Mouse (Mus musculus): Measurements from ENCODE around the gene Hist1h3g. TPM values are rescaled to one million over a fixed set of nuclear protein-coding genes. Genes with fewer than 3 reads are reported as not detected.
"Not testable (repeated sequence)": the region's sequence is repeated elsewhere in the genome, so short reads cannot be mapped to it uniquely, and the experiment has no call there.

Hist1h3g gene
- total RNA-seq, 2 experiments from 2014 or later: 2.0 to 3.9 TPM

DNA sequence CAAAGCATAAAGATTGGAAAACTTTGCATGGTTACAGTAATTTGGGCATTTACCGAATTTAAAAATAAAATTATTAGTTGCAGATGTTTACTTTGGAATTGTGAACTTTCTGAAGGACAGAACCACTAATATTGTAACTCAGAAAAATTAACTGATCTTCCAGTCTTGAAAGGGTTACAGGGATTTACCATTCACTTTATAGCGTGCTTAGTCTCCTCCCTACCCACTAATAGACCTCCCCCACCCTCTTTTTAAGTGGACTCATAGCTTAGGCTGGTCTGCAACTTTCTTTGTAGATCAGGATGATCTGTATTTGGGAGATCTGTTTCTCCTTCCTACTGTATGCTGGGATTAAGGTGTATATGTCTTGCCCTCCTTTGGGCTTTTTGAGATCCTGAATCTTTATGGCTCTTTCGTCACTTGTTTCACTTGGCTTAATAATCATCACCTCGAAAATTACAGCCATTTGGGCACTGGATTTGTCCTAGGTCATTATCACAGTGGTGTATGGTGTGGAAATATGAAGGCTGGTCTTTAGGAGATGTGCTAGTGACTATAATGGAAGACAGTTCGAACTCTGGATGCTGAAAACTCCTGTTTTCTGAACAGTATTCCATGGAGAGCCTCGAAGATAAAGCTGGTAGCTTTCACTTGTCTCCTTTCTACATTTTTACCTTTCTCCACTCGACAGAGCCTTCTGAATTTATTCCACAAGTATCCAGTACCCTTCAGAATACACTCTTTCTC is 1.0 kb downstream of the Hist1h3g start:
- no peak for DNase-seq

GRCm38 (mm10) chr13:23537006-23537710 is 1.9 kb downstream of the Hist1h3g start:
- no peak for DNase-seq

DNA sequence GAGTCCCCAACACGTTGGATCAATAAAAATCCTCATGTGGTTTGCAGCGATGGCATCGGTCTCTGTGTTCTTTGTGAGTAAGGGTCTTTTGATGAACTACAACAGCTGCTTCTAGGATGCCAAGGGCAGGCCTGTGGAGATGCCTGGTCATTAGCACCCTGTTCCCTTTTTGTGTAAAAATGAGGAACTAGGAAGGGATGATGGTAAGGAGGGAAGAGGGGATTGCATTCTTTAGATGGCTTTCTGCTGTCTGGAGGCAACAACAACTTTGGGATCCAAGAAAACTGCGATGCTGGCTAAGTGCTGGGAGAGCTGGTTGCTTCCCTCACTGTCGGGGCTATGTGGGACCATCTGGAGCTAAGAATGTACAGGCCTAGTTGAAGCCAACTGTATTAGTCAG is 3.0 kb downstream of the Hist1h3g start:
- no peak for DNase-seq

DNA sequence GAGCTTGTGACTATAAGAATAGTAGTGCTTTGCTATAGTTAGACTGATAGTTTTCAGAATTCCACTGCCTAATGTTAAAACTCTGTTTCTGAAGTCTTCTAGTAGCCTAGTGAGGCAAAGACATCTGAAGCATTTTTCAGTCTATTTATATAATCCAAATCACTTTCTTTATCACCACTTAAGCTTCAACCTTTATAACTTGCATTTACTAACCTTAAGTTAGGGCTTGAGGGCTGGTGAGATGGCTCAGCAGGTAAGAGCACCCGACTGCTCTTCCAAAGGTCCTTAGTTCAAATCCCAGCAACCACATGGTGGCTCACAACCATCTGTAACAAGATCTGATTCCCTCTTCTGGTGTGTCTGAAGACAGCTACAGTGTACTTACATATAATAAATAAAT is 4.6 kb downstream of the Hist1h3g start:
- DNase-seq: not testable (repeated sequence)

- DNase-seq: no peak
These were observed 6.3 kb downstream of the Hist1h3g start for GRCm38 (mm10) chr13:23541497-23541896.

DNA sequence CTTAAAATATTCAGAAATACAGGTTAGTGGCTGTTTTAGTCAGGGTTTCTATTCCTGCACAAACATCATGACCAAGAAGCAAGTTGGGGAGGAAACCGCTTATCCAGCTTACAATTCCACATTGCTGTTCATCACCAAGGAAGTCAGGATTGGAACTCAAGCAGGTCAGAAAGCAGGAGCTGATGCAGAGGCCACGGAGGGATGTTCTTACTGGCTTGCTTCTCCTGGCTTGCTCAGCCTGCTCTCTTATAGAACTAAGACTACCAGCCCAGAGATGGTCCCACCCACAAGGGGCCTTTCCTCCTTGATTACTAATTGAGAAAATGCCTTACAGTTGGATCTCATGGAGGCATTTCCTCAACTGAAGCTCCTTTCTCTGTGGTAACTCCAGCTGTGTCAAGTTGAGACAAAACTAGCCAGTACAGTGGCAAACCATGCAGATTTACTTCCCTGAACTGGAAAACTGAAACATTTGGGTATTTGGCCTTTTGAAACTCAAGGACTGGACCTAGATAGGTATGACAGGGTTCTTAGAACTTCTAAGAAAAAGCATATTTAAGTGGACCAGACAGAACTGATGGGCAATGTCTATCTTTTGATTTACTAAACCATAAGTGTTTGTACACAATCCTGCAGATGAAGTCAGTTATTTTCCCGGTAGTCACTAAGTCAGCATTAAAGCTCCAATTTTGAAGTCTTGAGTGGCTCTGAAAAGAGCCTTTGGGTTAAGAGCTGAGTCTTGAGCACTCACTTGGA is 7.2 kb downstream of the Hist1h3g start:
- not testable (repeated sequence) for DNase-seq

DNA sequence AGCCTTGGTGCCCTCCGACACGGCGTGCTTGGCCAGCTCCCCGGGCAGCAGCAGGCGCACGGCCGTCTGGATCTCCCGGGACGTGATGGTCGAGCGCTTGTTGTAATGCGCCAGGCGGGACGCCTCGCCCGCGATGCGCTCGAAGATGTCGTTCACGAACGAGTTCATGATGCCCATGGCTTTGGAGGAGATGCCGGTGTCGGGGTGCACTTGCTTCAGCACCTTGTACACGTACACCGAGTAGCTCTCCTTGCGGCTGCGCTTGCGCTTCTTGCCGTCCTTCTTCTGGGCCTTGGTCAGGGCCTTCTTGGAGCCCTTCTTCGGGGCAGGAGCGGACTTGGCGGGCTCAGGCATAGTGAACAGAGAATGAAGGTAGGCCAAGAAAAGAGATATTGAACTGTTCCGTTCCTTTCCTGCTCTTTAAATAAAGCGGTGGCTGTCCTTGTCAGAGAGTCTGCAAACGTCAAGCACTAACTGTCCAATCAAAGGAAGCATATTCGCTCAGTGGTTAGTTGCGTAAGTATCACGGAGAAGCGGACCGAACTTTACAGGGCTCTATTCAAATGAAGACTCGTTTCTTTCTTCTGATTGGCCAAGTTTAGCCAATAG is 7.9 kb downstream of the Hist1h3g start, which contains the start of gene Hist1h2bh:
Gene Hist1h2bh (minus strand): TSS at position 394 of the 609 bp plus-strand sequence.
- peak; percentile 61 for DNase-seq

DNA sequence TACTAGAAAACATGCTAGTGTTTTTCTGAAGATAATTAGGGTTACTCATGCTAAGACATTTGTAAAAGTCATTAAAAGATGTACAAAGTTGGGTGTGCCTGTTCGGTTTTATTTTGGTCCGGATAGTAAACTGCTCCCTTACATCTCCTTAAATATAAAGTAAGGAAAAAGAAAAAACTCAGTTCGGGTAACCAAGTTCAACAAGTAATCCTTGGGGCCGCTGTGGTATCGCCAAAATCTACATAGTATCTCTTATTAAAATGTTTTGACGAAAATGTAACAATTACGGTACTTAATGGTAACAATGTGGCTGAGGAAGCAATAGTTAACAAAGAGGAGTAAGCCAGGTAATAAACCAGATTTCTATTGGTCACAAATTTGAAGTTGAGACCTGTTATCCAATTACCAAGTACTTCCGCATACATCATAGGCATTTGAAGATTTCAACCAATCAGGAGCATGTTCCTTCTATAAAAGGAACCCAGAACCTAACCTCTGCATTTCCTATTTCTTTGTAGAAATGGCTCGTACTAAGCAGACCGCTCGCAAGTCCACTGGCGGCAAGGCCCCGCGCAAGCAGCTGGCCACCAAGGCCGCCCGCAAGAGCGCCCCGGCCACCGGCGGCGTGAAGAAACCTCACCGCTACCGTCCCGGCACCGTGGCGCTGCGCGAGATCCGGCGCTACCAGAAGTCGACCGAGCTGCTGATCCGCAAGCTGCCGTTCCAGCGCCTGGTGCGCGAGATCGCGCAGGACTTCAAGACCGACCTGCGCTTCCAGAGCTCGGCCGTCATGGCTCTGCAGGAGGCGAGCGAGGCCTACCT is 9.0 kb downstream of the Hist1h3g start, which contains the start of gene Hist1h3f:
Gene Hist1h3f (plus strand): TSS at position 88 of the 822 bp plus-strand sequence.
- peak; percentile 62 for DNase-seq

GRCm38 (mm10) chr13:23544787-23545120 is 9.5 kb downstream of the Hist1h3g start:
- DNase-seq: not testable (repeated sequence)

GRCm38 (mm10) chr13:23546694-23547093 is 11.5 kb downstream of the Hist1h3g start:
- no peak for DNase-seq

GRCm38 (mm10) chr13:23550761-23551145 is 15.5 kb downstream of the Hist1h3g start:
- no peak for DNase-seq

- DNase-seq: peak; percentile 62
These were observed 16.1 kb downstream of the Hist1h3g start, which contains the start of gene Hist1h4f for GRCm38 (mm10) chr13:23551146-23551834. Gene Hist1h4f (minus strand): TSS chr13:23551648.

DNA sequence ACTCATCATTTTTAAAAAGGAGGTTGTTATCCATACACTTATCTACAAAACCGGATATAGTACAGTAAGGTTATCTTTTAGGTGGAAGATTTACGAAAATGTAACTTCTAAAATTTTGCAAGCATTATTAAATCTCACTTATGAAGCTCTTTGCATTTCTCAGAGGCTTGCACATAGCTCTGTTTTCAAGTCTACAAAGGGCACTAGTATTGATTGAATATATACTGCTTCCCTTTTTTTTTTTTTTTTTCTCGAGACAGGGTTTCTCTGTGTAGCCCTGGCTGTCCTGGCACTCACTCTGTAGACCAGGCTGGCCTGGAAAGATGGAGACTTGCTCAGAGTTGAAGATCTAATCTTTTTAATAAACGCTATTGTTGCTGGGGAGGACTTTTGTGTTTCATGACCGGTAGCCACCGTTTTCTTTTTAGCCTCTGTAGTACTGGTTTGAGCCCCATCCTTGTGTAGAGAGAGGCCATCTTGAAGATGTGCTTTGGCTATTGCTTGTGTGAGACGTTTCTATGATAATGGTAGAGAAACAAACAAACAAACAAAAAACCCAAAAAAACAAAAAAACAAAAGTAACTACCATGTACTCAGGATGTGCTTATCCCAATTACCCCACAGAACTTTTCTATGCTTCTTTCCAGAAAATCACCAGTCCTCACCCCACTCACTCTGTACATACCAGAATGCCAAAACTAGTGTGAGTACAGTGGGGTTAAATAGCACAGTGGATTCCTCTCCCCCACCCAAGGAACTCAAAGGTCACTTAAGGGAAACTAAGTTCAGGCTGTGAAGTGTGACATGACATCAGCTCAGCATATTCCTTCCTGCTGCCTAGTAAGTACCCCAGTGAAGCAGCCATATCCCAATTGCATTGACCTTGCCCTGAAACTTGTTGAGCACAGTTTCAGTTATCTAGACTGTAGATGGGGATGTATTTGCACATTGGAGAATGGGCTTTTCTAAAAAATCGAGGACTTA is 17.0 kb downstream of the Hist1h3g start:
- DNase-seq: no peak

DNA sequence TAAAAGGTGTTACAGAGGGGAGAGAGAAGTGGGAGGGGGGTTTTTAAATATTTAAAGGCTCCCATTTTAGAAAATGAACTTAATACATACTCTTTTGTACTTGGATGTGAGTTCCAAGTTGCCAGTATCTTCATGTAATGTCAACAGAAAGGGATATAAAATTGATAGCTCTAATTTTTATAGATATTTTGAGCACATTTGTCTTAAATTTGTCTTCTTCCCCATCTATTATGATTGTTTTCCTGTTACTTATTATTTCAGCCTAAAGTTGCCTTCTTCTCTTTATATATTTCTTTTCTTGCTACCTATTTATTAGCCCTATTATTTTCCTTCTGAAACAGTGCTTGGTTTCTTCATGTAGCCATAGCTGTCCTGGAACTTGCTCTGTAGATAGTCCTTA is 17.7 kb downstream of the Hist1h3g start, which contains the start of gene Hist1h1d:
Gene Hist1h1d (plus strand): TSS at position 301 of the 400 bp plus-strand sequence.
- DNase-seq: no peak

DNA sequence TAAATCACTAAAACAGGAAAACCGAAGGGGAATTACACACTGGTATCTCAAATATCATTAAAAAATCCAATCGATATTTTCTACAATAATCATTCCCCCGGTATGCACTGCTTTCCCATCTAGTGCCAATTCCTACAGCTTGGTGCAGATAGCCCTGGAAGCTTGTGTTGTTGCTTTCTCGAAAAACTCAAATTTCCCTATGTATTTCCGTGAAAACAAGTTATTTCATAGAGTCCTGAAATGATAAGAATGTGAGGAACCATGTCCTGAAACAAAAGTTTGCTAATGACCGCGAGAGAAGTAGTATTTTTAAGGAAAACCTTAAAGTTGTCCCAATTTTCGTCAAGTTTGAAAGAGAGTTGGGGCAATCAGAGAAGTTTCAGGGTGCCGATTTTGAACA is 19.2 kb downstream of the Hist1h3g start:
- DNase-seq: no peak

DNA sequence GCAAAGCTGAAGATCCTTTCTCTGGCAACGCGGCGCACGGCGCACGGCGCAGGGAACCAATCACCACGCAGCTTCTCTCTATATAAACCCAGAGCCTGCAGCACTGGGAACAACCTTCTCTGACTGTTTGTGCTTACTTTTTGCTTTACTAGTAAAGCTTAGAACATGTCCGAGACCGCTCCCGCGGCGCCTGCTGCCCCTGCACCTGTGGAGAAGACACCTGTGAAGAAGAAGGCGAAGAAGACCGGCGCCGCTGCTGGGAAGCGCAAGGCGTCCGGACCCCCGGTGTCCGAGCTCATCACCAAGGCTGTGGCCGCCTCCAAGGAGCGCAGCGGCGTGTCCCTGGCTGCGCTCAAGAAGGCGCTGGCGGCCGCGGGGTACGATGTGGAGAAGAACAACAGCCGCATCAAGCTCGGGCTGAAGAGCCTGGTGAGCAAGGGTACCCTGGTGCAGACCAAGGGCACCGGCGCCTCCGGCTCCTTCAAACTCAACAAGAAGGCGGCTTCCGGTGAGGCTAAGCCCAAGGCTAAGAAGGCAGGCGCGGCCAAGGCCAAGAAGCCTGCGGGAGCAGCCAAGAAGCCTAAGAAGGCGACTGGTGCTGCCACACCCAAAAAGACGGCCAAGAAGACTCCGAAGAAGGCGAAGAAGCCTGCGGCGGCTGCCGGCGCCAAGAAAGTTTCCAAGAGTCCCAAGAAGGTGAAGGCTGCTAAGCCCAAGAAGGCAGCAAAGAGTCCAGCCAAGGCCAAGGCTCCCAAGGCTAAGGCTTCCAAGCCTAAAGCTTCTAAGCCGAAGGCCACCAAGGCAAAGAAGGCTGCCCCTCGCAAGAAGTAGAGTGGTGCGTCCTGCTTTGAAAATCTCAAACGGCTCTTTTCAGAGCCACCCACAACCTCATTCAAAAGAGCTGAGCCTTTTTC is 20.0 kb downstream of the Hist1h3g start:
- peak; percentile 58 for DNase-seq

GRCm38 (mm10) chr13:23555839-23556416 is 20.7 kb downstream of the Hist1h3g start:
- DNase-seq: peak; percentile 62

- no peak for DNase-seq
These were observed 21.7 kb downstream of the Hist1h3g start for GRCm38 (mm10) chr13:23556906-23557305.

Data from gastrocnemius, postnatal 25 days (tissue).